Mouse (Mus musculus) kidney, adult 8-10 months (tissue): ENCODE results near the gene Nisch.

Source experiments
- DNase-seq, 2 experiments: peaks; one replicate each; pipeline ENCODE4 v3.0.0; 2022

Gene Nisch

GRCm38 (mm10) chr14:31216846-31217245 is at the start of gene Nisch:
TSS of gene Nisch (minus strand) at chr14:31216946.
- no peak for DNase-seq

GRCm38 (mm10) chr14:31260932-31261331 is 44.2 kb upstream of the Nisch start:
- no peak for DNase-seq

GRCm38 (mm10) chr14:31260374-31260773 is 43.6 kb upstream of the Nisch start:
- DNase-seq = no peak

GRCm38 (mm10) chr14:31258476-31259050 is 41.8 kb upstream of the Nisch start:
- peak; percentile 77 to 80 for DNase-seq

DNA sequence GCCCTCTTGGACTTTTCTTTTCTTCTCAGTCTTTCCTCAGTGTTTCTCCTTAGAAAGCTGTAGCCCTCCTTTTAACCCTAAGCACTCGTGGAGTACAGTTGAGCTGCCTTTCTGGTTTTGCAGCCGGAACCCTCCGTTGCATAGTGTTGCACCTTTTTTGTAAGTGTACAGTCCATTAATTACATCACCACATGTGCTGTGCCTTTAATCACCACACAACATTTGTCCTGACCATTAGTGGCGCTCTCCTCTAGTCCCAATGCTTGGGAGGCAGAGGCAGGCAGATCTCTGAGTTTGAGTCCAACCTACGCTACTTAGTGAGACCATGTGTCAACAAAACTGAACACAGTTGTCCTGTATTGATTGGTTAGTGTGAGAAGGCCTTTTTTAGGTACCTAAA is 35.3 kb upstream of the Nisch start:
- no peak for DNase-seq

- no peak for DNase-seq
Observed at GRCm38 (mm10) chr14:31251626-31252025, 34.9 kb upstream of the Nisch start.

GRCm38 (mm10) chr14:31251084-31251604 is 34.4 kb upstream of the Nisch start, which contains the start of the genes Phf7 and Bap1:
TSS of gene Phf7 (minus strand) at chr14:31251317.
TSS of gene Bap1 (plus strand) at chr14:31251450.
- DNase-seq = peak; percentile 90 to 93

- DNase-seq = no peak
Observed at GRCm38 (mm10) chr14:31250222-31251083, 33.7 kb upstream of the Nisch start.

DNA sequence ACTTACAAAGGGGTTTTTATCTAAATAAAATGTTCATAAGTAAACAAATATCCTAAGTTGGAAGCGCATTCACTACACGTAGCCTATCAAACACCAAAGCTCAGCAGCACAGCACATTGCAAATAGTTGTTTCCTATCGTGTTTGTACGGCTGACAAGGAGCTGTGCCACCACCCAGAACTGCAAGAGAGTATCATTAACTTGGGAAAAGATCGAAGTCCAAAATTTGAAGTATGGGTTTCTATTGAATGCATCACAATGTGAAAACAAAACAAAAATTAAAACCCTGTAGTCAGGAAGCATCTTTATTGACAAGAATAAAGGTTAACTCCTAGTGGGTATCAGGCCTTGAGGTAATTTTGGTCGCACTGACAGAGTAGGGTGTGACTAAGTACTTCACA is 31.6 kb upstream of the Nisch start:
- DNase-seq = no peak

DNA sequence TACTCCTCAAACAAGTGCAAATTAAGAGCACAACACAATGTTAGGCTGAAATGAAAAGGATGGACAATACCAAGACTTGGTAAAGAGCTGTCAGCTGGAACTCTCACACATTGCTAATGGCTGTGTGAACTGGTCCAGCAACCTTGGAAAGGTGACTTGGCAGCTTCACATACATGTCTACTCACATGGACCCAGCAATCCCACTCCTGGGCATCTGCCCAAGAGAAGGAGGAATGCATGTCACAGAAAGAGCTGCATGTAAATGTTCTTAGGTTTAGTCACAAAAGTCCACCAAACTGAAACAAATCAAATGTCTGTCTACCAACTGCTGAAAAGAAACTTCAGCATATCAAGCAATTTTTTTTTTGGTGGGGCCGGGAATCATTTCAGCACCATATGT is 29.2 kb upstream of the Nisch start:
- no peak for DNase-seq

DNA sequence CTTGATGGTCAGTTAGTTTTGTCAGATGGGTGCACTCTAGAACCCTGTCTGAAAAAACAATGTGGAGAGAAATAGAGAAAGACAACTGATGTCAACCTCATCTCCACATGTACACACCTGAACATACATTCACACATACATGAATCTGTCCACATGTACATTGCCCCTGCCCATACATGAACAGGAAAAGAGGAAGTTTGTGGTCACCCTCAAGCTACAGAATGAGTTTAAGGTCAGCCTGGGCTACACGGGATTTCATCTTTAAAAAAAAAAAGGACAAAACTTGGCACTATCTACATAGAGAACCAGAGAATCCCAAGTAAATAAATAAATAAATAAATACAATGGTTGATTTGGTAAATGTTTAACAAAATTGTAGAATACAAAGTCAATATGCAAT is 28.0 kb upstream of the Nisch start:
- no peak for DNase-seq

GRCm38 (mm10) chr14:31240528-31240927 is 23.8 kb upstream of the Nisch start:
- no peak for DNase-seq

- DNase-seq = no peak
Observed at GRCm38 (mm10) chr14:31237101-31237882, 20.5 kb upstream of the Nisch start.

GRCm38 (mm10) chr14:31233996-31234591 is 17.3 kb upstream of the Nisch start:
- peak; percentile 53 to 83 for DNase-seq

- DNase-seq = peak; percentile 30 to 62
Observed at GRCm38 (mm10) chr14:31233070-31233995, 16.6 kb upstream of the Nisch start.

- DNase-seq = no peak
Observed at GRCm38 (mm10) chr14:31232404-31233069, 15.8 kb upstream of the Nisch start.

GRCm38 (mm10) chr14:31230442-31230841 is 13.7 kb upstream of the Nisch start:
- no peak for DNase-seq

DNA sequence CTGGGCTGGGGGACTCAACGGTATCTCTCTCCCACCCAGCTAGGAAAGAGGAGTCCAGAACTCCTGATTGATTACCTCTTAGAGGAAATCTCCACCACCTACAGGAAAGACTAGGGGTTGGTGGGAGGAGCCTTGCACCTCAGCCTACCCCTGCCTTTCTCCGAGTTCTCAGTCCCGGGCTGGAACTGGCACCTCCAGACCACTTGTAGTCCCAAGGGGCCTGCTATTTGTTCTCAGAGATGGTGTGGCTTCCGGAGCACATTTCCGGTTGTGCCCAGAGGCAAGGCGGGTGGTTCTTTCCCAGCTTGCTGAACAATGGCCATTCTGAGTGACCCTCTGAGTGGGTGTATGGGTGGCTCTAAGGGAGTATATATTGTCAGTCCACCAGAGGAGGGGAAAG is 11.5 kb upstream of the Nisch start:
- DNase-seq = peak in 1 of 2 experiments; percentile 42

- no peak for DNase-seq
Observed at GRCm38 (mm10) chr14:31226978-31227377, 10.2 kb upstream of the Nisch start.

DNA sequence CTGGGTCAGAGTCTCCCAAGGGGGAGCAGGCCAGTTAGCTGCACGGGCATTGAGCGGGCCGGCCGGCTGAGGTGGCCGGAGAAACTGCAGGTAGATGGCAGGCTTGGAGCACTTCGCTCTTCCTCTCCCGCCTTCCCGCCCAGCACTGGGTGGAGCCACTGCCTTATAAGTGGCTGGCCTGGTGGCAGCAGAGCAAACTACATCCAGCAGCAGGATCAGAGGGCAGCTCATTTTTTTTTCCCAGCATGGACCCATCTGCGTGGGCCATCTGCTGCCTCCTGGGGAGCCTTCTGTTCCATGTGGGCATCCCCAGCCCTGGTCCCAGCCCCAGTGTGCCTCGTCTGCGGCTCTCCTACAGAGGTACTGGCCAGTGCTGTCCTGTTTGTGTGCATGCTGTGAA is 920 bp upstream of the Nisch start, which contains the start of gene Sema3g:
Sema3g (plus strand) TSS at position 195 of the 400 bp plus-strand sequence.
- DNase-seq = peak; percentile 81 to 83
